Mouse (Mus musculus): ENCODE measurements around the gene Gm49405. TPM values are rescaled to one million over a fixed set of nuclear protein-coding genes. Genes with fewer than 3 reads are reported as not detected.
A peak's percentile ranks its signal among the peaks of the same experiment; 100 is the strongest.

The Gm49405 gene
- polyA plus RNA-seq, 1 experiment from 2014 or later = 1.6 TPM

- no peak overlapping the region for H3K4me2 ChIP-seq (ENCODE audit: low read depth, low read length)
- no peaks in the 10 kb centered on the region for H3K27me3 ChIP-seq (replicated peaks; ENCODE audit: control insufficient read depth, insufficient read depth, low read length)
- ATAC-seq (ENCODE audit: low read depth) (peak; percentile 79), DNase-seq (ENCODE audit: low spot score) (peak; percentile 91)
- H3K27ac ChIP-seq (replicated peaks; ENCODE audit: low read depth, low read length) = no peak overlapping the region
- H3K9me3 ChIP-seq (ENCODE audit: control insufficient read depth, low read length) = no peaks in the 10 kb centered on the region
- peaks cover 6% of the 10 kb centered on the region; the same call in 1 of the 2 replicates for H3K4me1 ChIP-seq (ENCODE audit: control insufficient read depth, insufficient read depth, low read length)
- no peak overlapping the region for H3K9ac ChIP-seq (ENCODE audit: low read depth, low read length)
- no peaks in the 10 kb centered on the region for H3K36me3 ChIP-seq (ENCODE audit: control insufficient read depth, insufficient read depth, low read length)
- WGBS = 11% methylated on average over 4 of the region's 4 CpGs
- H3K4me3 ChIP-seq (ENCODE audit: low read depth, low read length) = no peak overlapping the region
Measured at GRCm38 (mm10) chr19:3980309-3980708, 20.1 kb upstream of the Gm49405 start.

DNA sequence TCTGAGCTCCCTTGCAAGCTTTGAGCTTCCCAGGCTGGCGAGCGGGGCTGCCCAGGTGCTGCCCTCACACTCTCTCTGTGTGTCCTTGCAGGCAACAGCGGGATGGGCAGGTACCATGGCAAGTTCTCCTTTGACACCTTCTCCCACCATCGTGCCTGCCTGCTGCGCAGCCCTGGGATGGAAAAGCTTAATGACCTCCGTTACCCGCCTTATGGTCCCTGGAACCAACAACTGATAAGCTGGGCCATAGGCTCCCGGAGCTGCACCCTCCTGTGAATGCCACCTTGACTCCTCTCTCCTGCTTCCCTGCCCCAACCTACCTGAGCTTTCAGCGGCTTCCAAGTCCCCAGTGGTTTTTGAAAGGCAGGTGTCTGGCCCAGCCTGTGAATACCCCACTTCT is 19.5 kb upstream of the Gm49405 start:
- Histone ChIP-seq H3K27me3 (replicated peaks; ENCODE audit: control insufficient read depth, insufficient read depth, low read length) (no peaks in the 10 kb centered on the region), H3K9ac (ENCODE audit: low read depth, low read length) (no peak overlapping the region), H3K4me3 (ENCODE audit: low read depth, low read length) (no peak overlapping the region), H3K9me3 (ENCODE audit: control insufficient read depth, low read length) (no peaks in the 10 kb centered on the region), H3K36me3 (ENCODE audit: control insufficient read depth, insufficient read depth, low read length) (no peaks in the 10 kb centered on the region), H3K4me2 (ENCODE audit: low read depth, low read length) (no peak overlapping the region), H3K27ac (replicated peaks; ENCODE audit: low read depth, low read length) (no peak overlapping the region), H3K4me1 (ENCODE audit: control insufficient read depth, insufficient read depth, low read length) (peaks cover 6% of the 10 kb centered on the region; the same call in 1 of the 2 replicates)
- DNase-seq (ENCODE audit: low spot score) (no peak), ATAC-seq (ENCODE audit: low read depth) (no peak)
- 80% methylated on average over 9 of the region's 9 CpGs for WGBS

- no peak overlapping the region for H3K9ac ChIP-seq (ENCODE audit: low read depth, low read length)
- no peak overlapping the region for H3K4me2 ChIP-seq (ENCODE audit: low read depth, low read length)
- ATAC-seq (ENCODE audit: low read depth) (no peak), DNase-seq (ENCODE audit: low spot score) (no peak)
- no peaks in the 10 kb centered on the region for H3K36me3 ChIP-seq (ENCODE audit: control insufficient read depth, insufficient read depth, low read length)
- no peaks in the 10 kb centered on the region for H3K9me3 ChIP-seq (ENCODE audit: control insufficient read depth, low read length)
- no peak overlapping the region for H3K4me3 ChIP-seq (ENCODE audit: low read depth, low read length)
- WGBS = 29% methylated on average over 9 of the region's 9 CpGs
- peaks cover 15% of the 10 kb centered on the region; the same call in 1 of the 2 replicates for H3K4me1 ChIP-seq (ENCODE audit: control insufficient read depth, insufficient read depth, low read length)
- 0 out of 2 replicates have a peak overlapping the region, but pooled peaks have one; percentile 10 for H3K27ac ChIP-seq (replicated peaks; ENCODE audit: low read depth, low read length)
- H3K27me3 ChIP-seq (replicated peaks; ENCODE audit: control insufficient read depth, insufficient read depth, low read length) = no peaks in the 10 kb centered on the region
Measured at GRCm38 (mm10) chr19:3983527-3984200, 16.8 kb upstream of the Gm49405 start.

DNA sequence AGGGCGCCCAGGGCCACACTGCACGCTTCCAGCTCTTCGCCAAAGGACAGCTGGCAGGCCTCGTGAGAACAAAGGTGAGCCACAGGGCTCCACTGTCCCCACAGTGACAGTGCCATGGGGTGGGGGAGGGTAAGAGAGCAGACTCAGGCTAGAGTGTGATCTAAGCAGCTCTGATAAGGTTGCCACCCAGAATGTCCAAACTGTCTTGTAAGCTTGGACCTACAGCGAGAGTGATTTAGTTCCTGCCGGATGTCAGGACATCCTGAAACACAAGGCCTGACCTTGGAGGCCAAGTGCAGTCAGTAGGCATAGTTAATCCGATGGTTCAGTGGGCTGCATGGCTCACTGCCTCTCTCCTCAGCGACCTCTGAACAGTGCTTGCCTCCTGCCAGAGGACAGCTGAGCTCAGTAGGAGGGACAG is 15.2 kb upstream of the Gm49405 start:
- no peak overlapping the region for H3K4me3 ChIP-seq (ENCODE audit: low read depth, low read length)
- H3K4me2 ChIP-seq (ENCODE audit: low read depth, low read length) = no peak overlapping the region
- peak; percentile 34 for DNase-seq (ENCODE audit: low spot score)
- no peak overlapping the region for H3K9ac ChIP-seq (ENCODE audit: low read depth, low read length)
- ATAC-seq (ENCODE audit: low read depth) = no peak
- H3K27ac ChIP-seq (replicated peaks; ENCODE audit: low read depth, low read length) = no peak overlapping the region; the same call in 1 of the 2 replicates
- H3K27me3 ChIP-seq (replicated peaks; ENCODE audit: control insufficient read depth, insufficient read depth, low read length) = no peaks in the 10 kb centered on the region
- WGBS = 41% methylated on average over 8 of the region's 8 CpGs
- H3K9me3 ChIP-seq (ENCODE audit: control insufficient read depth, low read length) = no peaks in the 10 kb centered on the region
- H3K36me3 ChIP-seq (ENCODE audit: control insufficient read depth, insufficient read depth, low read length) = no peaks in the 10 kb centered on the region
- H3K4me1 ChIP-seq (ENCODE audit: control insufficient read depth, insufficient read depth, low read length) = peaks cover 15% of the 10 kb centered on the region; the same call in 1 of the 2 replicates

GRCm38 (mm10) chr19:3986334-3986733 is 14.1 kb upstream of the Gm49405 start, which contains the start of gene Acy3:
Gene Acy3, plus strand, starts transcription at chr19:3986570.
- no peaks in the 10 kb centered on the region for H3K9me3 ChIP-seq (ENCODE audit: control insufficient read depth, low read length)
- peaks cover 15% of the 10 kb centered on the region; the same call in 1 of the 2 replicates for H3K4me1 ChIP-seq (ENCODE audit: control insufficient read depth, insufficient read depth, low read length)
- no peak within 1 kb of the TSS for H3K4me3 ChIP-seq (ENCODE audit: low read depth, low read length)
- H3K4me2 ChIP-seq (ENCODE audit: low read depth, low read length) = peak within 1 kb of the TSS; percentile 27; the same call in 1 of the 2 replicates
- no peak within 1 kb of the TSS for H3K9ac ChIP-seq (ENCODE audit: low read depth, low read length)
- H3K27me3 ChIP-seq (replicated peaks; ENCODE audit: control insufficient read depth, insufficient read depth, low read length) = no peaks in the 10 kb centered on the region
- WGBS = 18% methylated on average over 8 of the region's 8 CpGs
- H3K36me3 ChIP-seq (ENCODE audit: control insufficient read depth, insufficient read depth, low read length) = no peaks in the 10 kb centered on the region
- DNase-seq (ENCODE audit: low spot score) = peak; percentile 81
- H3K27ac ChIP-seq (replicated peaks; ENCODE audit: low read depth, low read length) = peak within 1 kb of the TSS; percentile 28
- peak; percentile 52 for ATAC-seq (ENCODE audit: low read depth)

GRCm38 (mm10) chr19:3988066-3988465 is 12.4 kb upstream of the Gm49405 start:
- Histone ChIP-seq H3K9me3 (ENCODE audit: control insufficient read depth, low read length) (no peaks in the 10 kb centered on the region), H3K36me3 (ENCODE audit: control insufficient read depth, insufficient read depth, low read length) (no peaks in the 10 kb centered on the region), H3K4me1 (ENCODE audit: control insufficient read depth, insufficient read depth, low read length) (peaks cover 15% of the 10 kb centered on the region; the same call in 1 of the 2 replicates), H3K4me3 (ENCODE audit: low read depth, low read length) (no peak overlapping the region), H3K9ac (ENCODE audit: low read depth, low read length) (no peak overlapping the region), H3K27me3 (replicated peaks; ENCODE audit: control insufficient read depth, insufficient read depth, low read length) (no peaks in the 10 kb centered on the region), H3K27ac (replicated peaks; ENCODE audit: low read depth, low read length) (no peak overlapping the region), H3K4me2 (ENCODE audit: low read depth, low read length) (no peak overlapping the region)
- 87% methylated on average over 14 of the region's 14 CpGs for WGBS
- no peak for DNase-seq (ENCODE audit: low spot score)
- ATAC-seq (ENCODE audit: low read depth) = no peak

DNA sequence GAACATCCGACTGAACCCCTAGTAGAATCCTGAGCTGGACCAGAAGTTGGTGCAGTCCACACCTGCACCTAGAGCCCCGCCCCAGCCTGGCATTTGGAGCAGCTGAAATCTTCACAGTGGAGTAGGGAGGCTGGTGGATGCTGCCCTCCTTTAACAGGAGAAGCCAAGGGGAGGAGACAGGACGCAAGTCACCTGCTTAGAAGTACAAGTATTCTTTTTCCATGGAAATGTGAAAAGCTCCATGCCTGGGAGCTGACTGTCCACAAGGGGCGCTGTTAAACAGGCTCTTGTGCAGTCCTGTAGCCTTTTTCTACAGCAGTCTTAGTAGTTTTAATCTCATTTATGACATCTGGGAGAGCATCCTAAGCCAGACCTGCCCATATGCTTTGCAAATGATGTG is 11.7 kb upstream of the Gm49405 start:
- Histone ChIP-seq H3K27ac (replicated peaks; ENCODE audit: low read depth, low read length) (no peak overlapping the region), H3K4me2 (ENCODE audit: low read depth, low read length) (no peak overlapping the region), H3K27me3 (replicated peaks; ENCODE audit: control insufficient read depth, insufficient read depth, low read length) (no peaks in the 10 kb centered on the region), H3K36me3 (ENCODE audit: control insufficient read depth, insufficient read depth, low read length) (no peaks in the 10 kb centered on the region), H3K4me1 (ENCODE audit: control insufficient read depth, insufficient read depth, low read length) (peaks cover 10% of the 10 kb centered on the region; the same call in 1 of the 2 replicates), H3K4me3 (ENCODE audit: low read depth, low read length) (no peak overlapping the region), H3K9me3 (ENCODE audit: control insufficient read depth, low read length) (no peaks in the 10 kb centered on the region), H3K9ac (ENCODE audit: low read depth, low read length) (no peak overlapping the region)
- ATAC-seq (ENCODE audit: low read depth) = no peak
- DNase-seq (ENCODE audit: low spot score) = no peak
- WGBS = 90% methylated on average over 4 of the region's 4 CpGs

DNA sequence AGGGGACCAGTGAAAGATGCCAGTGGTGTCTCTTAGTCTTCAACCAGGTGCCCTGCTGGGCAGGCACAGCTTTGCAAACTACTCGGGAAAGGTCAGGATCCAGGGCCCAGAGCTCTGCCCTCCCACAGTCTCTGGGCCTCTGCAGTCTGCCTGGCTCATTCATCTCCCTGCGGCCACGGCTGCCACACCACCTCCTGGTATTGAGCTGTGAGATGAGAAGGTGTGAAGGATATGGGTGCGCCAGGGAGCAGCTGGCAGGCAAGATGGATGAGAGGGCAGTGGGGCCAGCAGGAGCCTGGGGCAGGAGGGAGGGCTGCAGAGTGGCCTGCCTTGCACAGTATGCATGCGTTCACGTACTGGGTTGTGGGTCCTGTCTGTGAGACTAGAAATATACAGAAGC is 9.6 kb upstream of the Gm49405 start:
- Histone ChIP-seq H3K36me3 (ENCODE audit: control insufficient read depth, insufficient read depth, low read length) (no peaks in the 10 kb centered on the region), H3K9ac (ENCODE audit: low read depth, low read length) (no peak overlapping the region), H3K27ac (replicated peaks; ENCODE audit: low read depth, low read length) (no peak overlapping the region), H3K4me1 (ENCODE audit: control insufficient read depth, insufficient read depth, low read length) (peaks cover 8% of the 10 kb centered on the region; the same call in 1 of the 2 replicates), H3K4me2 (ENCODE audit: low read depth, low read length) (no peak overlapping the region), H3K27me3 (replicated peaks; ENCODE audit: control insufficient read depth, insufficient read depth, low read length) (no peaks in the 10 kb centered on the region), H3K4me3 (ENCODE audit: low read depth, low read length) (no peak overlapping the region), H3K9me3 (ENCODE audit: control insufficient read depth, low read length) (no peaks in the 10 kb centered on the region)
- WGBS = 65% methylated on average over 6 of the region's 6 CpGs
- ATAC-seq (ENCODE audit: low read depth) (no peak), DNase-seq (ENCODE audit: low spot score) (no peak)

DNA sequence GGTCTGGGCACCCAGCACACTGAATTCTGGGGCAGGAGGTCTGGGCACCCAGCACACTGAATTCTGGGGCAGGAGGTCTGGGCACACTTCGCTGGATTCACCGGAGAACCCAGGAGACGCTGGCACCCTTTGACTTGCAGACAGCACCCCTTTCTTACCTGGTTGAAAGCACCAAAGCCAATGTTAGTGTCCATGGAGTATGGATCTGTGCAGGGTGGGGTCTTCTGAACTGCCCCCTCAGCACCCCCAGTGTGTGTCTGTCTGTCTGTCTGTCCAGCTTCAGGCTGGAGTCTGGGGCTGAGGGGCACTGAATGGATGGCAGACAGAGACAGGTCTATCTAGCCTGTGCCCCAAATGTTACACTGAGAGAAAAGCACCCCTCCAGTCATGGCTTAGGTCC is 8.9 kb upstream of the Gm49405 start:
- WGBS = 93% methylated on average over 3 of the region's 3 CpGs
- Histone ChIP-seq H3K4me1 (ENCODE audit: control insufficient read depth, insufficient read depth, low read length) (peaks cover 3% of the 10 kb centered on the region; the same call in 1 of the 2 replicates), H3K9ac (ENCODE audit: low read depth, low read length) (no peak overlapping the region), H3K36me3 (ENCODE audit: control insufficient read depth, insufficient read depth, low read length) (no peaks in the 10 kb centered on the region), H3K27me3 (replicated peaks; ENCODE audit: control insufficient read depth, insufficient read depth, low read length) (no peaks in the 10 kb centered on the region), H3K4me2 (ENCODE audit: low read depth, low read length) (no peak overlapping the region), H3K4me3 (ENCODE audit: low read depth, low read length) (no peak overlapping the region), H3K9me3 (ENCODE audit: control insufficient read depth, low read length) (no peaks in the 10 kb centered on the region), H3K27ac (replicated peaks; ENCODE audit: low read depth, low read length) (no peak overlapping the region)
- no peak for DNase-seq (ENCODE audit: low spot score)
- no peak for ATAC-seq (ENCODE audit: low read depth)

Data from embryonic facial prominence, embryonic 14.5 days (tissue).